Mouse (Mus musculus): ENCODE measurements around the gene Cst7. TPM values are rescaled to one million over a fixed set of nuclear protein-coding genes. Genes with fewer than 3 reads are reported as not detected.

Gene Cst7
- polyA plus RNA-seq, 2 experiments = 3.1 to 7.5 TPM

DNA sequence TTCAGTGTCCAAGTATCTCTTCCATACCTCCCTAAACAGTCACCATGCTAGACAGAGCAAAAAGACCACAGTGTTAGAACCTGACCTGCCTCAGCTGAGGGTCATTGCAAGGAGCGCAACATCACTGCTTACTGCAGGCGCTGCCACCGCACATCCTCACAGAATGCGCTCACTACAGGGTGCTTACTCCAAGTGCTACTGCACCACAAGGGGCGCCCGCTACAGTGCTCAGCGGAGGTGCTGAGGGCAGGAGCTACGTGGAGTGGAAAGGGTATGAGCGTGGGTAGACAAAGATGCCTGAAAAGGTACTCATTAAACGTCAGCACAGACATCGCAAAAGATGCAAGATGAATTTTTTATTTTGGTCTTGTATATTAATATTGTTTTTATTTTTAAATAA is 18.9 kb downstream of the Cst7 start:
- Histone ChIP-seq H3K4me1 (replicated peaks; ENCODE audit: control insufficient read depth in 2 of 2, insufficient read depth in 2 of 2, low read length in 1 of 2) (no peaks in the 10 kb centered on the region), H3K36me3 (replicated peaks; ENCODE audit: control insufficient read depth, insufficient read depth, low read depth) (peaks cover 16% of the 10 kb centered on the region), H3K4me3 (ENCODE audit: insufficient read depth in 1 of 2, low read depth in 2 of 2, low read length in 2 of 2) (no peak overlapping the region), H3K4me2 (ENCODE audit: low read depth) (no peak overlapping the region), H3K9ac (replicated peaks) (no peak overlapping the region), H3K27ac (no peak overlapping the region), H3K27me3 (ENCODE audit: control insufficient read depth, insufficient read depth, low read length) (no peaks in the 10 kb centered on the region), H3K9me3 (ENCODE audit: control insufficient read depth, low read length) (no peaks in the 10 kb centered on the region)
- DNase-seq (ENCODE audit: low read depth in 3 of 3, low spot score in 3 of 3) = no peak
- TF ChIP-seq EP300 (IDR thresholded peaks at IDR 0.05; ENCODE audit: low read depth) (no peak), CTCF (IDR thresholded peaks at IDR 0.05; ENCODE audit: low read depth) (no peak)
- 85% methylated on average over 11 of the region's 11 CpGs for WGBS (ENCODE audit: insufficient replicate concordance)
- no peak for ATAC-seq (ENCODE audit: insufficient read depth)

- no peak for ATAC-seq (ENCODE audit: insufficient read depth)
- Histone ChIP-seq H3K9ac (replicated peaks) (no peak overlapping the region), H3K4me2 (ENCODE audit: low read depth) (no peak overlapping the region), H3K4me1 (replicated peaks; ENCODE audit: control insufficient read depth in 2 of 2, insufficient read depth in 2 of 2, low read length in 1 of 2) (no peaks in the 10 kb centered on the region), H3K27me3 (ENCODE audit: control insufficient read depth, insufficient read depth, low read length) (no peaks in the 10 kb centered on the region), H3K4me3 (ENCODE audit: insufficient read depth in 1 of 2, low read depth in 2 of 2, low read length in 2 of 2) (no peak overlapping the region), H3K27ac (no peak overlapping the region), H3K36me3 (replicated peaks; ENCODE audit: control insufficient read depth, insufficient read depth, low read depth) (no peaks in the 10 kb centered on the region; the same call in 1 of the 2 replicates), H3K9me3 (ENCODE audit: control insufficient read depth, low read length) (no peaks in the 10 kb centered on the region)
- no peak for TF ChIP-seq EP300 (IDR thresholded peaks at IDR 0.05; ENCODE audit: low read depth)
- TF ChIP-seq CTCF (IDR thresholded peaks at IDR 0.05; ENCODE audit: low read depth) = no peak
- 63% methylated on average over 3 of the region's 3 CpGs for WGBS (ENCODE audit: insufficient replicate concordance)
- no peak for DNase-seq (ENCODE audit: low read depth in 3 of 3, low spot score in 3 of 3)
Observed at GRCm38 (mm10) chr2:150595411-150596190, 25.4 kb downstream of the Cst7 start.

DNA sequence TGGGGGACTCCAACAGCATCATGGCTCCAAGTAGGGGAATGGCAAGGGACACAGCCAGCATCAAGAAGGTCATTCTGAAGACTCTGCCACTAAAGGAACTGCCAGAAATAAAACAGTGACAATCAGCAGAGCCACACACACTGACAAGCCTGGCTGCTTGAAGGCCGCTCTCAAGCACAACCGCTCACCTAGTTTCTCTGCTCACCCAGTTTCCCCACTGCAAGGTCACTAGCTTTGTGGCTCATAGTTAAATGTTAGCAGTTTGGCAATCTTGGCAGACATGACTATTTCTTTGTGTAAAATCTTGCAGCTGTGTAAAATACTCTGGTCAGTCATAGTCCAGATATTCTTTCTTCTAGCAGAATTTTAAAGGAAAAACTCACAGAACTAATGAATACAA is 30.0 kb downstream of the Cst7 start:
- WGBS (ENCODE audit: insufficient replicate concordance) = 83% methylated on average over 2 of the region's 2 CpGs
- no peak overlapping the region for H3K27ac ChIP-seq
- TF ChIP-seq CTCF (IDR thresholded peaks at IDR 0.05; ENCODE audit: low read depth) (no peak), EP300 (IDR thresholded peaks at IDR 0.05; ENCODE audit: low read depth) (no peak)
- no peaks in the 10 kb centered on the region; the same call in 1 of the 2 replicates for H3K36me3 ChIP-seq (replicated peaks; ENCODE audit: control insufficient read depth, insufficient read depth, low read depth)
- DNase-seq (ENCODE audit: low read depth in 3 of 3, low spot score in 3 of 3) (no peak), ATAC-seq (ENCODE audit: insufficient read depth) (no peak)
- H3K9me3 ChIP-seq (ENCODE audit: control insufficient read depth, low read length) = no peaks in the 10 kb centered on the region
- H3K9ac ChIP-seq (replicated peaks) = no peak overlapping the region
- no peaks in the 10 kb centered on the region for H3K27me3 ChIP-seq (ENCODE audit: control insufficient read depth, insufficient read depth, low read length)
- H3K4me1 ChIP-seq (replicated peaks; ENCODE audit: control insufficient read depth in 2 of 2, insufficient read depth in 2 of 2, low read length in 1 of 2) = no peaks in the 10 kb centered on the region
- H3K4me3 ChIP-seq (ENCODE audit: insufficient read depth in 1 of 2, low read depth in 2 of 2, low read length in 2 of 2) = no peak overlapping the region
- no peak overlapping the region for H3K4me2 ChIP-seq (ENCODE audit: low read depth)

- H3K27me3 ChIP-seq (ENCODE audit: control insufficient read depth, insufficient read depth, low read length) = no peaks in the 10 kb centered on the region
- no peaks in the 10 kb centered on the region for H3K9me3 ChIP-seq (ENCODE audit: control insufficient read depth, low read length)
- DNase-seq (ENCODE audit: low read depth in 3 of 3, low spot score in 3 of 3) = no peak
- no peak for ATAC-seq (ENCODE audit: insufficient read depth)
- whole genome bisulfite sequencing (ENCODE audit: insufficient replicate concordance) = 83% methylated on average over 2 of the region's 2 CpGs
- peaks cover 2 to 3% of the 10 kb centered on the region in 2 experiments; a peak in 2 of 4 replicates for H3K4me1 ChIP-seq (replicated peaks; ENCODE audit: control insufficient read depth in 2 of 2, insufficient read depth in 2 of 2, low read length in 1 of 2)
- H3K27ac ChIP-seq = no peak overlapping the region
- no peak overlapping the region for H3K4me3 ChIP-seq (ENCODE audit: insufficient read depth in 1 of 2, low read depth in 2 of 2, low read length in 2 of 2)
- no peaks in the 10 kb centered on the region; the same call in 1 of the 2 replicates for H3K36me3 ChIP-seq (replicated peaks; ENCODE audit: control insufficient read depth, insufficient read depth, low read depth)
- no peak overlapping the region for H3K4me2 ChIP-seq (ENCODE audit: low read depth)
- TF ChIP-seq CTCF (IDR thresholded peaks at IDR 0.05; ENCODE audit: low read depth) (no peak), EP300 (IDR thresholded peaks at IDR 0.05; ENCODE audit: low read depth) (no peak)
- no peak overlapping the region for H3K9ac ChIP-seq (replicated peaks)
Observed at GRCm38 (mm10) chr2:150602166-150602565, 32.0 kb downstream of the Cst7 start.

DNA sequence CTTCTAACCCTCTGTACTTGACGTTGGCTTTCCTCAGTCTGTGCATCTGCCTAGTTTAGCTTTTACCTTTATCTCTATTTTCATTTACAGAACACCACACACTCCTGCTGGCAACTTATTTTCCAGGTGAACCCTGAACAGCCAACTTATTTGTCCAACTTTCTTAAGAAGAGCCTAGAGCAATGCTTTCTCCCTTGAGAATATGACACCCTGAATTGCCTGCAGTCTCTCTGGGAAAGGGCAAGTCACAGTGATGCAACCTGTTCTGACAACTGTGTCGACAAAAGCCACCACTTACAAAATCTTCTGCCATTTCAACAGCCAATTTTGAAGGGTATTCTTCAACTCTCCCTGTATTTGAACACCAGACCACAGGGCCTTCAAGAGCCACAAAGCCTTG is 34.6 kb downstream of the Cst7 start:
- no peaks in the 10 kb centered on the region for H3K9me3 ChIP-seq (ENCODE audit: control insufficient read depth, low read length)
- no peak overlapping the region for H3K4me3 ChIP-seq (ENCODE audit: insufficient read depth in 1 of 2, low read depth in 2 of 2, low read length in 2 of 2)
- H3K9ac ChIP-seq (replicated peaks) = no peak overlapping the region
- 66% methylated on average over 2 of the region's 2 CpGs for WGBS (ENCODE audit: insufficient replicate concordance)
- TF ChIP-seq CTCF (IDR thresholded peaks at IDR 0.05; ENCODE audit: low read depth) = no peak
- TF ChIP-seq EP300 (IDR thresholded peaks at IDR 0.05; ENCODE audit: low read depth) = no peak
- no peak overlapping the region for H3K4me2 ChIP-seq (ENCODE audit: low read depth)
- peaks cover 10 to 13% of the 10 kb centered on the region in 2 experiments for H3K4me1 ChIP-seq (replicated peaks; ENCODE audit: control insufficient read depth in 2 of 2, insufficient read depth in 2 of 2, low read length in 1 of 2)
- H3K27me3 ChIP-seq (ENCODE audit: control insufficient read depth, insufficient read depth, low read length) = no peaks in the 10 kb centered on the region
- H3K27ac ChIP-seq = no peak overlapping the region
- no peaks in the 10 kb centered on the region for H3K36me3 ChIP-seq (replicated peaks; ENCODE audit: control insufficient read depth, insufficient read depth, low read depth)
- DNase-seq (ENCODE audit: low read depth in 3 of 3, low spot score in 3 of 3) = no peak
- ATAC-seq (ENCODE audit: insufficient read depth) = no peak

All from liver, embryonic 14.5 days (tissue).